Mouse (Mus musculus) layer of hippocampus, adult 9-10 months (tissue): ENCODE results near the gene Apopt1.

ENCODE experiments used
- DNase-seq: peaks from one replicate; pipeline ENCODE4 v3.0.0; 2022; ENCODE audit warnings: low spot score

Gene Apopt1

DNA sequence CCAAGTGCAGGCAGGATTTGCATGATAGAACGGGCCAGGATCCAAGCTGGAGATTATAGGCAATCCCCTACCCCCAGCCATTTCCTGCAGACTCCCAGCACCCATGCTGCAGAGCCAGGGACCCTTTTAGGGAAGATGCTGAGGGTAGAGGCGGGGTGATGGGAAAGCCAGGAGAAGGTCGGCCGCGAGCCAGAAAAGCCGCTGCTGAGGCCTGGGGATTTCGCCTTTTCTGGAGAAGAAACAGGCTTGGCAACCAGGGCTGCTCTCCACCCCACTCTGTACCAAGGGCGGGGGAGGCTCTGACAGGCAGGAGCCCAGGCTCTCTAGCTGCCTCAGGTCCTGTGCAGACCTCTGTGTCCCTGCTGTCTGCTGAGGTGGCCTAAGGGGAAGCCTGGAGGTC lies 31.8 kb upstream of the Apopt1 start:
- DNase-seq = no peak

DNA sequence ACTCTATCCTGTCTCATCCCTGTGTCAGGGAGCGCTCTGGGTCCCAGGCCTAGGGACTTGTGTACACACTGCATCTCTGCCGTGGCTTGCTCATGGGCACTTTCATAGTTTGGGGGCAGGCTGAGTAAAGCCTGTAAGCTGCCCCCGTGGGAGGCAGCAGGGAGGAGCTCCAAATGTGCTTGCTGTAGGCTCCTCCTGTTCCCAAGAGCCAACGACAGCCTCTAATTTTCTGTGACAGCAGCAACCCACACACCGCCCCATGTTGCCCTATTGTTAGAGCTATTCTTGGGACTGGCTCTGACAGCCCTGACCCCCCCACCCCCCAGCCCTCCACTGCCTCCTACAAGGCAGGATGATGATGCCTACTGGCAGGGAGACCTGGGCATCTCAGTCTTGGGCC lies 31.1 kb upstream of the Apopt1 start:
- no peak for DNase-seq

- DNase-seq = no peak
Measured at GRCm38 (mm10) chr12:111682806-111683205, 30.3 kb upstream of the Apopt1 start.

DNA sequence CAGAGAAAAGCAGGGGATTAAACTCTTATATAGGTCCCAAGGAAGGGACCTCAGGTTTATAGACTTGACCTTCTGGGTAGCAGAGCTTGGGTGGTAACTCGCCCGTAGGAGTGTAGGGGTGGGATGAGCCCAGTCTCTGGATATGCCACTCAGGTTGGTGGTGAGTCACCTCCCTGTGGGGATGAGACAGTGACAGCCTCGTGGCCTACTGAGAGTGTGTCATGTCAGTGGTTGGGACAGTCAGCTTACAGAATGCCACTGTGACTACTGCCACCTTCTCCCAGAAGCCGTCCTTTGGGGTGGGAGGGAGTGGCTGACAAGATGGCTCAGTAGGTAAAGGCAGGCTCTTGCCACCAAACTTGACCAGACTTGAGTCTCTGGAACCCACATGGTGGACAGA lies 26.7 kb upstream of the Apopt1 start:
- DNase-seq = no peak

DNA sequence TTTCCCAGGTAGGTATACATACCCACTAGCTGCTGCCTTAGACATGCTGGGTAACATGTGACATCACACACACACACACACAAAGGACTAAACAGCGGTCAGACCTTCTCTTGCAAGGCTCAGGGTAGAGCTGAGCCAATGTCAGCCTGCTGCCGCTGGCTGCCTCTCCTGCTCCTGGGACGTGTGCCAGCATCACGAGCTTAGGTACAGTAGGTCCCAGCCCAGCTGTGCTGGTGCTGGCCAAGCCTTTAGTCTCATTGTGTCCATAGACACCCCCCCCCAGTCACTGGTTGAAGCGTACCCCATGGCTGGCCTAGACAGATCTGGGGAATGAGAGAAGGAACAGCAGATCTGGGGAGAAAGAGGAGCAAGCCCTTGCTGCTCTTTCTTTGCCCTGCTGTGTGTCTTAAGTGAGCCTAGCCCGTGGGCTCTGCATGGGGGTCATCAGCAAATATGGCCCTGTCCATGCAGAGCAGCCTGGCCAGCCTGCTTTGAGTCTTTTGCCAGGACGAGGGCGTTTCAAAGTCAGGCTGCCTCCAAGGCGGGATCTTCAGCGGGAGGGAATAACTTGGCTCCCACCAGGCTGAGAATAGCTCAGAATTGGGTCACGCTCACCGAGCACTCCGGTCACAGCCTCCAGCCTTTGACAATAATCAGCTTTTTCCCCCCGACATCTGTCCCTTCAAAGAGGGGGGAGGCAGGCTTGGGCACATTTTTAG lies 25.6 kb upstream of the Apopt1 start:
- DNase-seq = no peak

DNA sequence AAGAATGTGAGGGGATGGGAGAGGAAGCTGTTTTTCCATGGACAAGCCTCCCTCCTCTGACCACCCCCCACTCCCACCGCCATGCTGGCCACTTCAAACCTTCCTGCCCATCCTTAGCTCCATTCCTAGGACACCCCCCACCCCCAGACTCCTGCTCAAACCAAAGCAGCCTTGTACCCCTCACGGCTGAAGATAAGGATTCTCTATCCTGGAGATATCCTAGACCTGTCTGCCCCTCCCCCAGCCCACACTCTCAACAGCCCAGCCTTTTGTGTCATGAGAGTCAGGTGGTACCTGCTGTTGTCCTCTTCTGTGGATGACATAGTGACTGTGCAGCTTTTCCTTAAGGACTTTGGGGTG lies 25.0 kb upstream of the Apopt1 start:
- no peak for DNase-seq

GRCm38 (mm10) chr12:111689426-111689825 lies 23.6 kb upstream of the Apopt1 start:
- no peak for DNase-seq

DNA sequence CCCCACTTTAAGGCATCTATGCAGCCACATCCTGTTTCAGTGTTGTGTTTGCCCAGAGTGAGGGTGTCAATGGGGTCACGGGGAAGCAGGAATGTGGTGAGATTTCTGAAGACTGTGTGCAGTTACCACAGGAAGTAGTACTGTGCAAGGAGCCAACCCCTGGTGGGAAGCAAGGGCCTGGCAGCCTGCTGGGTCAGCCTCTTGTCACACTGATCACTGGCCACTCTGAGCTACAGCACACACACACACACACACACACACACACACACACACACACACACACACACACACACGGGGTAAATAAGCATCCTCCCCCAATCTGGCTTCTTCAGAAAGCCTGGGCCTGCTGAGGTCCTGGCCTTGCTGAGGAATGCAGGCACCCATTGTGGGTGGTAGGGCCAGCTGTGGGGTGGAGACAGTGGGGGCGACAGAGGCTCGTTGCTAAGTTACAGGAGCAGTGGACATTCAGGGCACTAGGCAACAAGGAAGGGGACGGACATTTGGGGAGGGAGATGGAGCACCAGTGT lies 21.7 kb upstream of the Apopt1 start:
- no peak for DNase-seq

DNA sequence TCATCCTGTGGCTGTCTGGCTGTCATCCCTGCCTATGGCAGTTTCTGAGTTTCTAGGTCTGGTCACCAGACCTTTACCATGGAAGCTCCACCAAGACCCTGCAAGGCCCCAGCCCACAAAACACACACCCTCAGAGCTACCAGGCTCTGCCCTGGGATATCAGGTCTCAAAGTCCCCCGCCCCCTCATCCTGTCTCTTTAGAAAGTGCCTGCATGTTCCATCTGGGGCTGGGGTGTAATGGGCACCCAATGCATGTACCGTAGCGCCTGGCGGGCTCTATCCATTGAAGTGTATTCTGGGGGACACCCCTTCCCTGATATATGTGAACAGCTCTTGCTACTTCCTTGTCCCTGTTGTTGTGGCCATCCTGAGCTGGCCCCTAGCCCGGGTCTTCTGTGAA lies 20.2 kb upstream of the Apopt1 start:
- DNase-seq = no peak

DNA sequence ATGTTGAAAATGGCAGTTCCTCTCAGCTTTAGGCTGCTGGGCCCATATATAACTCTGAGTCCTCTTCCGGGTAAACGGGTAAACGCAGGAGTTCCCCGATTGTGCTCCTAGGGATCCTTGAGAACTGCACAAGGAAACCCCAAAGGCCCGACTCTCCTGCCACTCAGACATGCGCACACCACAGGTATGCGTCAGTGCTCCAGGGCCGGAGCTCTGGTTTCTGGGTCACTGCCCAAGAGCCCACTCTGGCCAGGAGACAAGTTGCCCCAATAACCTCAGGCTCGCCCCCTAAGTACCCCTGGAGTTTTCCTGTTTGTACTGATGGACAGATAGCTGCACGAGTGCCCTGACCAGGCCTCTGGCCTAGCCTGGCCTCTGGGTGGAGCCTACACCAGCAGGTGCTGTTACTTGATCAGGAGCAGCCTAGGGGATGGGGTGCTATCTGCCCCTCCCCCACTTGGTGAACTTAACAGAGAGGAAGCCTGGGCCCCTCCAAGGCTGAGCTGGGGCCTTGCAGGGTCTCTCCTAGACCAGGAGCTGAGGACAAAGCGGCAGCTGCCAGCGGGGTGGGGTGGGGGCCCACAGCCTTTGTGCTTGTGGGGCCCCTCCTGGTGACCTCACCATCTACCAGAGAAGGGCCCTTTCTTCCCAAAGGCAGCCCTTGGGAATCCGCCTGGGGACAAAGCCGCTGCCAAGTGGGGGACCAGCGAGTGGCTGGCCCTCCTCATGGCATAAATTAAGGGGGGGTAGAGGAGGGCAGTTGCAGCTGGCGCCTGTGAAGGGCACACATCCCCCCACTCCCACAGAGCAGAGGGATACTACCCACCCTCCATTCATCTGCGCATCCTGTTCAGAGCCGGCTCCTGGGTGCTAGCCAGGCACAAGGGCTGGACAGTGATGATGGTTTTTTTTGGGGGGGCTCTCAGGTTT lies 19.5 kb upstream of the Apopt1 start:
- no peak for DNase-seq

DNA sequence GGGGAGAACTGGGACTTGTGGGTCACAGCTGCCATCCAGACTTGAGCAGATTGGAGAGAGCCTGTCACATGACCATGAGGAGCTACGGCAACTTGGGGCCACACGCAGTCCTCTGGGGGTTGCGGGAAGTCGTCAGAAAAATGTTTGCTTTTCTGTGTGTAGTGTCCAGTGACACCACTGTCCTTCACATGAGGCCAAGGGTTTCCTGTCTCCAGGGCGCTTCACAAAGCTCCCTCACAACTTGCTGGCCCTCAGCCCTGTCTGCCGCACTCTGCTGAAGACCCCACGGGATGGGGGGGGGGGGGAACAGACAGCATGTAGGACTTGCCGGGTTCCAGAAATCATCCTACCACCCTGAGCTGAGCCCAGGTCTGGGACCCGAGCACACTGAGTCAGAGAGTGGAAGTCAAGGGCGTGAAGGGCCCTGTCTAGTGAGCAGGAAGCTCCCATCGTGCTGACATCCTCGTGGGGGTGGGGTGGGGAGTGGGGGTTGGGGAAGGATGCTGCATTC lies 18.7 kb upstream of the Apopt1 start:
- no peak for DNase-seq

DNA sequence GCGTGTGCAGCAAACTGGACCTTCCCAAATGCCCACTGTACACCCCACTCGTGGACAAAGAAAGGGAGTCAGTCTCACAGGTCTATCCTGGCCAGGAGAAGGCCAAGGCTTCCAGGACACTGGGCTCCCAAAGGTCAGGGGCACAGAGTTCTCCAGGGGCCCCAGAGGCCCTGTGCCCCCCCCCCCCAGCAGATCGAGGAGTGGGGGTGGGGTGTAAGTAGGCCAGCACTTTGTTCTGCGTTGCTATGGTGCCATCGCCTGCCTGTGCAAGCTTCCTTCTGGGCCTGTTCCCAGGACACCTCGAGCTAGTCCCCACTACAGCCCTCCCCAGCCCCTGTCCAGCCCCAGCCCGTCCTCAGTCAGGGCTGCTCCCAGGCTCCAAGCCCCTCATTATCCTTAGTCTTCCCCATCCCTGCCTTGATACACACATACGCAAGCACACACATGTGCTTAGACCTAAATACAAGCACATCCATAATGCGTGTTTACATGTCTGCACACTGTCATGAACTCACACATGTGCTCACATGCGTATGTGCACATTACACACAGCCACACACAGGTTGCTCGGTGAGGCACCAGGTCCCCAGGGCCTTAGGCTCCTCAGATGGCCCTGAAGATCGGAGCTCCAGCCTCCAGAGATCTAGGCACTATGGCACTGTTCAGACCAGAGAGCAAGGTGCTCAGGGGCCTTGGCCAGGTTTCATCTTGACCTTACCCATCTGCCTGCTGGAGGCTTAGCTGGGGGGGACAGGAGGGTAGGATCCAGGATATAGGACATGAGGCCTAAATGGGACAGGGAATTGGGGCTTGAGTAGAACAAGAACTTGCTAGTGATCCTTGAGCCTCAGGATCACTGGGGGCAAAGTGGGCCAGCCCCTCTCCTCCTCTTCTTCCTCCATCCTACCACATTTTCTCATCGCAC lies 17.9 kb upstream of the Apopt1 start:
- no peak for DNase-seq

DNA sequence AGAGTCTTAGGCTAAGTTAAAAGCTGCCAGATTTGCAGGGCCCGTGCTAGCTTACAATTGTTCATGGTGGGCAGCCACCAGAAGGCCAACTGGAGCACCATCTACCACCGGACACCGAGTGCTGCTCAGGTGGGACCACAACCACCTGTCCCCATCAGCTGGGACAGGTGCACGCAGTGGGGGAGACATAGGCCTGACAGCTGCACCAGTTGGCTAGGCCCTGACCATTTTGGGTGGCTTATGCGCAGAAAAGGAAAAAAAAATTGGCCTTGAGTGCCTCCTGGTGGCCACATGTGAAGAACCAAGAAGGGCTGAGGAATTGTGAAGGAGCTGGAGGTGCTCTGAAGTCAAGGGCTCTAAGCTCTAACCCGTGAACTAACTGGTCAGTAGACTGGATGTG lies 16.8 kb upstream of the Apopt1 start:
- DNase-seq = no peak

GRCm38 (mm10) chr12:111697708-111698107 lies 15.4 kb upstream of the Apopt1 start:
- no peak for DNase-seq

DNA sequence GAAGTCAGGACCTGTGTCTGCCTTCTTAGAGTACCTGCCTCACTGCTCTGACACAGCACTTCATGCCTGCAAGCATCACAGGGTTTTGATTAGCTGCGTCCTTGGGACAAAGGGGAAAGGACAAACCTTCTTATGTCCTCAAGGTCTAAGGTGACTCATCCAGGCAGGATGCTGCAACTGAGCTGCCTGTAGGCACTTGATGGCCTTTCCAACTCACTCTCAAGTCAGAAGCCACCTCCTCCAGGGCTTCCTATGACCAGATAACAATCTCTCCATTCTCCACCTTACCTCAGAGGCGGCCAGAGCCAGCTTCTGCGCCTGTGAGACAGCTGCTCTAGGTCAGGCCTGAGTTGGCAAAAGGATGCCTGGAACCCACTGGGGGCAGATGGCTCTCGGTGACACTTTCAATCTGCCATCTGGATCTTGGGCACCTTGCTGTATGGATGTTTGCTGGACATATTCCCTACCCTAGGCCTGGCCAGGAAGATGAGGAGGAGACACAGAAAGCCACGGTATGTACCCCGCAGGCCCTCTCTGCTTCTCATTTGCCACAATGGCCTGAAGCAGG lies 14.6 kb upstream of the Apopt1 start:
- DNase-seq = no peak

DNA sequence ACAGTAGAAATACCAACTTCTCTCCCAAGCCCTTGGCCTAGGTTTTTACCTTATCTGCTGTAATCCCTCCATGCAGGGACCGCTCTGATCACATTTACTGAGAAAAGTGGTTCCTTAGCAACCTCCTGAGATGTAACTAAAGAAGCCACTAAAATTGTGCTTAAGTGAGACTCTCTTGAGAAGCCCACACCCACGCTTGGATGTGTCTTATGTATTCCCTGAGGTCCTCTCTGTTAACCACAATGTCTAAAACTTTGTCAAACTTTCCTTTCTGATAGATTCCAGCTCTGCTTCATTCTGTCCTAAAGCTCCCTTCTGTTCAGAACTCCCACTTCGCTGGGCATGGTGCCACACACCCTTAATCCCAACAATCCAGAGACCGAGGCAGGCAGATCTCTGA lies 13.5 kb upstream of the Apopt1 start:
- no peak for DNase-seq

GRCm38 (mm10) chr12:111700920-111701458 lies 12.1 kb upstream of the Apopt1 start:
- no peak for DNase-seq

GRCm38 (mm10) chr12:111703301-111703700 lies 9.8 kb upstream of the Apopt1 start:
- no peak for DNase-seq

- no peak for DNase-seq
Measured at GRCm38 (mm10) chr12:111704609-111705008, 8.5 kb upstream of the Apopt1 start.

DNA sequence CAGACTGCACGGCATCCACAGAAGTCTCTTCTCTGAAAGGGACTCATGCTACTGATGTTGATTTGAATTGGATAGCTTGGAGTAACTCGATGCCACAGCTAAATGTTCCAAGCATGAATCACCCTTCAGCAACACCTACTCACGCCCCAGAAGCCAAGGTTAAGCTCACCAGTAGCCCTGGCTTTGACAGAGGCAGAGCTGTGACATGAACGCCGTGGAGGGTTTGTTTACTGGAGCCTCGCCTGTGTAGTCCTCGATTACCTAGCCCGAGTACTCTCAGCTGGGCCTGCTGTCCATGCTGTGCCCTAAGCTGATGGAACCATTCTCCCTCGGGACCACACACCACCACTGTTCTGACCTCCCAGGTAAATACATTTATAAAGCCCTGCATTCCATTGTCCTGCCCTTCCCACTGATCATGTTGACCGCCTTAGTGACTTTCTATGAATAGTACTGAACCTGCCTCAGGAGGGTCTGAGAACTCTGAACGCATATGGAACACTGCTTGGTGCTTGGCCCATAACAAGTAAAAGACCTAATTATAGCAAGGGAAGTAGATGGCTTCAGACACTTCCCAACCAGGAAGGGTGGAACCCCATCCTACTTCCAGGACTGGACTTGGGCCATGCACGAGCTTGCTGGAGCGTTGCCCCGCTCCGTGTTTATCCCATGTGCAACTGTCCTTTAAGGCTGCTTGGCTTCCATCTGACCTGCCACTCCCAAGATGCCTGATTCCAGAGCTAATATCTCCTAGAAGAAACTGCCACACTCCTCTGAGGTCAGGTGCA lies 7.7 kb upstream of the Apopt1 start:
- no peak for DNase-seq

GRCm38 (mm10) chr12:111708181-111708580 lies 4.9 kb upstream of the Apopt1 start:
- DNase-seq = no peak
